Mouse (Mus musculus) cortical plate, adult 2 months (tissue): ENCODE data around the gene Chml. TPM values are rescaled to one million over a fixed set of nuclear protein-coding genes. Genes with fewer than 3 reads are reported as not detected.

Experiments used
- H3K27ac ChIP-seq: fragments of 200-500 bp; 2 replicates; pipeline ENCODE4 v1.5.1; 2012; ENCODE audit warnings: low read length, control low read depth, inconsistent platforms; ENCODE audit not compliant: insufficient read depth
- H3K4me1 ChIP-seq: fragments of 200-500 bp; 2 replicates; pipeline ENCODE4 v1.6.1; 2011; ENCODE audit warnings: low read length; ENCODE audit not compliant: control insufficient read depth, insufficient read depth
- H3K4me3 ChIP-seq: fragments of 200-500 bp; 2 replicates; pipeline ENCODE4 v1.5.1; 2011; ENCODE audit warnings: mild to moderate bottlenecking, low read length, control low read depth; ENCODE audit not compliant: insufficient read depth
- CTCF ChIP-seq: fragments of 200-500 bp; IDR thresholded peaks from 2 replicates; pipeline ENCODE4 v1.5.1; 2011; ENCODE audit warnings: mild to moderate bottlenecking, control low read depth, low read length; ENCODE audit not compliant: insufficient read depth; ENCODE audit errors: extremely low read depth
- POLR2A ChIP-seq: fragments of 200-500 bp; IDR thresholded peaks from 2 replicates; pipeline ENCODE4 v1.6.1; 2011; ENCODE audit warnings: mild to moderate bottlenecking, low read length, control low read depth; ENCODE audit not compliant: insufficient read depth; ENCODE audit errors: extremely low read depth
- polyA plus RNA-seq: library from polyadenylated mRNA; depleted of rRNA; stranded (reverse); fragments of >200 nt; gene quantifications from 2 replicates; pipeline ENCODE4 v1.2.3, GENCODE M21; 2012

The Chml gene
- polyA plus RNA-seq, 1 experiment: 3.5 TPM

DNA sequence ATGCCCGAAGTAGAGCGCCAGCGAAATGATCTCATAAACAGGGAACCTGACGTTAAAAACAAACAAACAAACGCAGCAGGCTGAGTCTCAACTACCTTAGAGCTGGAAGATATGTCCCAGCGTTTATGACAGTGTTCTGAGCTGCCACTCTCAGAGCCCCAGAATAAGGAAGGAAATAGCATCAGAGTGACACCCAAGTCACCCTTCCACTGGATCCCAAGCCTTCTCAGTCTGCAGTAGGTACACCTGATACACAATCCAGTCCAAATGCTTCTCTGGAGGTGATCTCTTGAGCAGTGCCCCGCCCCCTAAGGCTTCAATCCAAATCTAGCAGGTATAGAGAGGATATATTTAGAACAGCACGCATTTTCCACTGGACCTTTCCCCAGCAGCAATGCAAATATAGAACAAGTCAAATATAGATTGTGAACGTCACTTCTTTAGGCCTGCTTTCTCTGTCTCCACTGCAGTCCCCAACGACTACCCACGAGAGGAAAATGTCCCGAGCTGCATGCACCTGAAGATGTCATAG, 794 bp upstream of the Chml start:
- Histone ChIP-seq H3K4me1 (peaks cover 2% of the 10 kb centered on the region; the same call in 1 of the 2 replicates), H3K4me3 (peak overlapping the region; percentile 79; the same call in 1 of the 2 replicates), H3K27ac (no peak overlapping the region)
- TF ChIP-seq POLR2A: no peak
- TF ChIP-seq CTCF: no peak

DNA sequence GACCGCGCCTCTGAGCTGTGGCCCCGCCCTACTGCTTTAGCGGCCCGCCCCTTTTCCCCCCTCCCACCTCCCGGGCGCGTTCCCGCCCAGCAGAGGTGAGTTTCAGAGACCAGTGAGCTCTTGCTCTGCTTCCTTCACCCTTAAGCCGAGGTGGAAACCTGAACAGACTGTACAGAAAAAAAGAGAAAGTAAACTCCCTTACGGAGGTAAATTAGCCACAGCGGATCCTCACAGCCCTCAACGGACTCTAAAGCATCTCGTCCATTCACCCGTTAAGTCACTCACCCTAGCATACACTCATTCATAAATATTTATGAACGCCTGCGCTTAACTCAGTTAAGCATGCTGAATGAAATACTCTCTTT, 278 bp upstream of the Chml start:
- Histone ChIP-seq H3K4me3 (peak overlapping the region; percentile 79), H3K4me1 (peaks cover 2% of the 10 kb centered on the region; the same call in 1 of the 2 replicates), H3K27ac (no peak overlapping the region)
- no peak for TF ChIP-seq CTCF
- no peak for TF ChIP-seq POLR2A

DNA sequence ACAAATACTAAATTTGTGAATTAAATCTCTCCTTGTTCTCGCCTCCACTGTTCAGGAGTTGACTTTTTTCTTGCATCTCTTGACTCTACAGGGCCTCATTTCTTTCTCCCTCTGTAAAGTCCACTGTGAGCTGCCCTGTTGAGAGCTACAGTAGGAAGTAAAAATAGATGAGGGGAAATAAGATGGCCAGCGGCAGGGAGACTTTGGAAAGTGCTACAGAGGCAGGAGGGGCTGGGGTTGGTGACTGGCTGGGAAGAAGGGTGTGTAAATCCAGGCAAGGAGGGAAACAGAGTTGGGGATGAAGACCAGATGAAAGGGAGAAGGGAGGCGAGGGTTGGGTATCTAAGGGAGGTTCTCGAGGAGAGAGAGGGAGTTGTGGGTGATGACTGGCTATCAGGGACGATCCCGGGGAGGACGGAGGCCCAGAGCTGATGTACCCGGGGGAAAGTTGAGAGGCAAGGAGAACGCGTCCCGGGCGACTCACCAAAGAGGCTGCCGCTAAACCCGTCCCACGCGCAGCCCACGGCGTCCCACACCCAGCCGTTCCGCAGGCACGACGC, 935 bp downstream of the Chml start:
- Histone ChIP-seq H3K4me1 (peaks cover 2% of the 10 kb centered on the region; the same call in 1 of the 2 replicates), H3K4me3 (peak overlapping the region; percentile 79), H3K27ac (no peak overlapping the region)
- TF ChIP-seq POLR2A (no peak), CTCF (no peak)

DNA sequence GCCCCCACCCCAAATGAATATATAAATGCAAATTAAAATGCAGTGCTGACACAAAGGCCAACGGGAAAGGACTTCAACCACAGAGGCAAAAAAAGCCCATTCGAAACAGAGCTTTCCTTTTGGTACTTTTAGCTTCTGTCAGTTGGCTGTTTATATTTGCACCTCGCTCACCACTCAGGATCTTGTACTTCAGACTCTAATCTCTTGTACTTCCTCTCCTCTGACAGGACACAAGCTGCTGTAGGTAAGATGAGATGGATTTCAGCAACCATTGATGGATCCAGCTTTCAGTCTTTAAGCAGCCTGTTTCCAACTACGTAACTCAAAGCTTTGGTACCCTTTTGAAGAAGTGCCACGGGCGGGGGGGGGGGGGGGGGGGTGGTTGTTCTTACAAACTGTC, 11.7 kb downstream of the Chml start:
- H3K4me3 ChIP-seq: no peak overlapping the region
- no peak for TF ChIP-seq POLR2A
- TF ChIP-seq CTCF: no peak
- no peak overlapping the region for H3K27ac ChIP-seq
- H3K4me1 ChIP-seq: no peaks in the 10 kb centered on the region

DNA sequence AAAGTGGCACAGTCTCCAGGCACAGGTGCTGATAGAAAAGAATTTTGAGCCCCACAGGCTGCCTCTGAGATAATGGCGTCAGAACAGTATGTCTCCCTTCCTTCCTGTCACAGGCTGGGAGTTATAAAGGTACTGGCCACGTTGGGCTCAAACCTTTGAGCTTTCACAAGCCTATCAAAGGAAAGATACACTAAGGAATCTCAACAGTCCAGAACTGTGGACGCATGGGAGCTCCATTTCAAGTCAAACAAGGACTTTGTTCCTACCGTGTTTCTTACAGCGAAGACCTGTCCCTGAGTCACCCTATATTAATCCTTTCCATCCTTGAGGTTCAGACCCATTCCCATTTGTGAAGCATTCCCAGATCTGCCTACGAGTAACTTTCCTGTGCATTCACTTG, 15.2 kb downstream of the Chml start:
- TF ChIP-seq CTCF (no peak), POLR2A (no peak)
- H3K4me3 ChIP-seq: no peak overlapping the region

DNA sequence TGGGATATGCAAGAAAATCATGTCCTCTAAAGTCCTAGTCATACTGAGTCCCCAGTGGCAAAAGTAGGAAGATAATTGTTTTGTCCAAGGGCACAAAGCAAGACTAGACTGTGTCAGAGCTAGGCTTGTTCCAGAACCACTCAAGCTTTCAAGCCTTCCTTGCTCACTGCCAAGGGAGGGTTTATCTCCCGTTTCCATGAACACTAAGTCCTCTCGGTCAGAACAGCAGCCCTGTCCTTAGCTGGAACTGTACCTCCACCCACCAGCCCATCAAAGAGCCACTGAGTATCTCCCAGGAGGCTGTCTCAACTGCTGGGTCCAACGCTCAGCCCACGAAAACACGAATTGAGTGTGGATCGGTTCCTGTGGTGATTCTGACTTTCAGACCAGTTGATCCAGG, 17.6 kb downstream of the Chml start:
- Histone ChIP-seq H3K27ac (no peak overlapping the region), H3K4me3 (no peak overlapping the region), H3K4me1 (no peaks in the 10 kb centered on the region; the same call in none of the 2 replicates)
- TF ChIP-seq CTCF: no peak

More for the DNA sequence above, 15.2 kb downstream of the Chml start:
- H3K4me1 ChIP-seq: no peaks in the 10 kb centered on the region; the same call in none of the 2 replicates
- H3K27ac ChIP-seq: no peak overlapping the region

DNA sequence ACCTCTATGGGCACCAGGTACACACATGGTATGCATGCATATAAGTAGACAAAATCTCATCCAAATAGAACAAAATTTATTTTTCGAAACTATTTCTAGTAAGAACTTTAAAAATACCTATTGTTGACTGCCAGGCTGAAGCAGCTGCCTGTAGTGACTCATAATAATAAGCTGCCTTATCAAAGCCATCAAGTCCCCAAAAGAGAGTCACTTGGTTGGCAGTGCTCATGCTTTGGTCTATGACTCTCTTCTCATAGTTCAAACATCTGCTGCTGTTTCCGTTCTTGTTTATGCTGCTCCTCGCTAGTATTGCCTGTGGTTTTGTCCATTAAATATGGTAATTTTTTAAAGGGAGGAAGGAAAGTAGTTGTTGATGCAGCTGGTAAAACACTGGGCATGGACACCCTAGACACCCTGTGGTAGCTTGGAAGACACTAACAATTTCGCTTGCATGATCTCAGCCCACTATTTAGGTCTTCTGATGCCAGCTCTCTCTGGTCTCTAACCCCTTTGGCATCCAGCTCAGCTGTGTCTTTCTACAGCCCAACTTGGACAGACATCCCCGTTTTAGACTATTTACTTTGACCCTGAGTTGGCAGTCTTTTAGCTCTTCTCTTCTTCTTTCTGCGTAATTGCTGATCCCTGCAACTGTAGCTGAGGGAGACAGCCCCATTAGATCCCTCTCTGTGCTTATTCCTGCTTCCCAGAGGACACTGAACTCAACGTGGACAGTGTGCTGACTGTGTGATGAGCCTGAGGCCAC, 19.0 kb downstream of the Chml start:
- no peak for TF ChIP-seq POLR2A
- Histone ChIP-seq H3K4me3 (no peak overlapping the region), H3K27ac (no peak overlapping the region)

DNA sequence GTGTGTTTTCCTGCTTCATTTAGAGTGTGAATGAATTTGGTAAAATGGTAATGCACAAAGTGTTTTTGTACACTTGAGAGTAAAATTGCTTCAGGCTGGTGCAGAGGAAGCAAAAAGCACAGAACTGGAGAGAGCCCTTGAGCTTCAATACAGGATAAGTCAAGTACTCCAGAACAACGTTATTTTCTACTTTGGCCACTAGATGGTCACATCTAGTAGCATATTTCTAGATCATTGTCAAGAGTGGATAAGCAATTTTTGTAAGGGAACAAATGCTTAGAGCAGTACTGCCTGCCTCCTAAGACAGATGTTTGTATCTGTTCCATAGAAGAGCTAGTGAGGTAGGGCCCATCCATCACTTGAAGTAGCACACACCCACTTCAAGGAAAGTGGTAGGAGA, 21.1 kb downstream of the Chml start:
- Histone ChIP-seq H3K4me3 (no peak overlapping the region), H3K4me1 (no peaks in the 10 kb centered on the region; the same call in none of the 2 replicates), H3K27ac (no peak overlapping the region)
- TF ChIP-seq POLR2A: no peak
- no peak for TF ChIP-seq CTCF

More for the DNA sequence above, 19.0 kb downstream of the Chml start:
- no peaks in the 10 kb centered on the region; the same call in none of the 2 replicates for H3K4me1 ChIP-seq

DNA sequence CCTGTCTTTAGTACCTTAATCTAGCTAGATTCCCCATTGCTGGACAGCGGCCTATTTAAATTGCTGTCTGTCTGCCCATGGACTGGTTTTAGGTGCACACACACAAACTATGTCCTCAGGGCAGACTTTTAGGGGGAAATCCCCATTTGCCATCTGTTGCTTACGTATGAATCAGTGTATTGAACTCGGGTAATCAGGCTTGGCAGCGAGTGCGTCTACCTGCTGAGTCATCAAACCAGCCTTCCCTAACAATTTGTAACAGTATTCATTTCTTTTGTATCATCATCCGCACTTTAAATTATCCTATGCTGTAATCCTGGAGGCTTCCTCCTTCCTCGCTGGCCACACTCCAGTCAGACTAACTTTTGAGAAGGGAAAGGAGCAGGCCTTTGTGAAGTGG, 22.7 kb downstream of the Chml start:
- Histone ChIP-seq H3K27ac (no peak overlapping the region), H3K4me1 (no peaks in the 10 kb centered on the region; the same call in none of the 2 replicates)
- no peak for TF ChIP-seq POLR2A
- TF ChIP-seq CTCF: no peak

DNA sequence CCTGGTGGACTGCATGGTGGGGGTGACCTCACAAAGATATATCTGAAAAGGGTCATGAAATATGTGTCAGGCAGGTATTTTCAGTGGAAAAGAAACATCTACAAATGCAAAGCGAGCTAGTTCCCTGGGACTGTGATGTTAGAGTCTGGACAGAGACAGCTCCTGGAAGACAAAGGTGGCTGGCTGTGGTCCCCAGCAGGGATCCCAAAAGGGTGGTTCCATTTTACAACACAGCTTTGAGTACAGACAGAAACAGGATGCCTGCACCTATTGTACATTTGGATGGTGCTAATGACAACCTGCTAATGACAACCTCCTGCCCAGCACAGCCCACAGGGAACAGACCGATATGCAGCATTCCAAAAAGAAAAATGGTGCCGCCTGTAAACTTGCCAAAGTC, 23.2 kb downstream of the Chml start:
- TF ChIP-seq POLR2A: no peak
- no peak for TF ChIP-seq CTCF
- no peak overlapping the region for H3K4me3 ChIP-seq
- H3K4me1 ChIP-seq: no peaks in the 10 kb centered on the region; the same call in none of the 2 replicates
- H3K27ac ChIP-seq: no peak overlapping the region

More for the DNA sequence above, 22.7 kb downstream of the Chml start:
- H3K4me3 ChIP-seq: no peak overlapping the region
